Mouse (Mus musculus) E14TG2a.4 (cell line): ENCODE measurements around the gene Tshz2.

Experiments used
- H3K27me3 ChIP-seq: 2 replicates; pipeline ENCODE4 v1.6.1; 2014; ENCODE audit warnings: low read length, control low read depth; ENCODE audit not compliant: insufficient read depth
- H3K36me3 ChIP-seq: 2 replicates; pipeline ENCODE4 v1.6.1; 2014; ENCODE audit warnings: low read length, control low read depth; ENCODE audit not compliant: insufficient read depth
- H3K4me1 ChIP-seq: replicated peaks from 2 replicates; pipeline ENCODE4 v1.6.1; 2014; ENCODE audit warnings: low read depth, low read length, control low read depth
- H3K4me3 ChIP-seq: replicated peaks from 2 replicates; pipeline ENCODE4 v1.5.1; 2014; ENCODE audit warnings: mild to moderate bottlenecking, low read length
- H3K9me3 ChIP-seq: 2 replicates; pipeline ENCODE4 v1.6.1; 2014; ENCODE audit warnings: low read length, control low read depth
- CTCF ChIP-seq: conservative IDR thresholded peaks from 2 replicates; pipeline ENCODE4 v1.5.1; 2014; ENCODE audit warnings: low read length
- NANOG ChIP-seq: IDR thresholded peaks from 2 replicates; pipeline ENCODE4 v1.6.1; 2014; ENCODE audit warnings: borderline replicate concordance, low read length, mixed read lengths
- POU5F1 ChIP-seq: IDR thresholded peaks from 2 replicates; pipeline ENCODE4 v1.6.1; 2014; ENCODE audit warnings: low read length, borderline replicate concordance

Gene Tshz2

GRCm38 (mm10) chr2:169749331-169749945 is 116.6 kb downstream of the Tshz2 start:
- TF ChIP-seq NANOG, result no peak
- TF ChIP-seq CTCF, result no peak
- TF ChIP-seq POU5F1, result no peak
- Histone ChIP-seq H3K36me3 (no peaks in the 10 kb centered on the region), H3K4me1 (peaks cover 18% of the 10 kb centered on the region), H3K4me3 (no peak overlapping the region), H3K9me3 (peaks cover 8% of the 10 kb centered on the region), H3K27me3 (0 out of 2 replicates have a peak, but pooled peaks cover 1% of the 10 kb centered on the region)

- Histone ChIP-seq H3K4me3 (no peak overlapping the region), H3K36me3 (no peaks in the 10 kb centered on the region), H3K9me3 (peaks cover 8% of the 10 kb centered on the region), H3K27me3 (peaks cover 5% of the 10 kb centered on the region; the same call in 1 of the 2 replicates), H3K4me1 (peaks cover 18% of the 10 kb centered on the region)
- TF ChIP-seq POU5F1 (no peak), NANOG (no peak), CTCF (no peak)
Observed at GRCm38 (mm10) chr2:169750574-169751491, 118.0 kb downstream of the Tshz2 start.

DNA sequence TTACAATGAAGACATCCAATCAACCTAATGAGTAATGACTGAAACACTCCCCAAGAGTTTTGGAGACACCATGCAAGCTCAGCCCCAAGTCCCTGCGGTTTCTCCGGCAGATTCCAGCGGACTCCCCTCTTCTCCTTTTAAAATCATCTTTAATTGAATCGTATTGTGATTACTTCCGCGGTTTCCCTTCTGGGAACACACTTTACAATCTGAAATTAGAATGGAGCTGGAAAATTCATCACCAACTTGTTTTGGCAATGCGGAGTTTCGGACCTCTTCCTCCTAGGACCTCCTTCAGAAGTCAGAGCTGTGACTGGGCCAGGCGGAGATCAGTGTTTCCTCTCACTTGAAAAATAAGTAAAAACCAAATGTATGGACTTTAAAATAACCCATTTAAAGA is 119.3 kb downstream of the Tshz2 start:
- peaks cover 5% of the 10 kb centered on the region; the same call in 1 of the 2 replicates for H3K27me3 ChIP-seq
- no peak overlapping the region for H3K4me3 ChIP-seq
- H3K36me3 ChIP-seq, result no peaks in the 10 kb centered on the region
- no peak for TF ChIP-seq CTCF
- TF ChIP-seq NANOG, result no peak
- no peak for TF ChIP-seq POU5F1
- H3K9me3 ChIP-seq, result peaks cover 8% of the 10 kb centered on the region
- H3K4me1 ChIP-seq, result peaks cover 18% of the 10 kb centered on the region

GRCm38 (mm10) chr2:169753432-169753831 is 120.6 kb downstream of the Tshz2 start:
- Histone ChIP-seq H3K36me3 (no peaks in the 10 kb centered on the region), H3K9me3 (no peaks in the 10 kb centered on the region), H3K4me1 (peaks cover 18% of the 10 kb centered on the region), H3K4me3 (no peak overlapping the region), H3K27me3 (peaks cover 5% of the 10 kb centered on the region; the same call in 1 of the 2 replicates)
- TF ChIP-seq POU5F1 (no peak), CTCF (no peak), NANOG (no peak)

DNA sequence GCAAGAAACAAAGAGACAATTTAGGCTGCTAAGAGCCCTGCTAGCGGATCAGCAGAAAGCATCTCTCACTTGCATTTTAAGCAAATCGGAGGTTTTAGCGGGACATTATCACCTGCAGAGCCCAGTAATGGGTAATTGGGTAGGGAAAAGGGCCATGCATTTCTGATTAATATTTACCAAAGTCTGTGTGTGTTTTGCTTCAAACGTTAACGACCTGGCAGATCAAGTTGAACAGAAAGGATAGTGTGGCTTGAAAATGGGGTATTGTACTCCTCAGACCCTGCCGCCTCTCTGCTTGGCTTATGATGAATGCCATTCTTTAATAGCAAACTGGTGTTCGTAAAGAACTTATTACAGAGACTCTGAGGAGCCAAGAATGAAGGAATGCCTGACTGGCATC is 122.3 kb downstream of the Tshz2 start:
- H3K9me3 ChIP-seq, result no peaks in the 10 kb centered on the region
- H3K27me3 ChIP-seq, result peaks cover 5% of the 10 kb centered on the region; the same call in 1 of the 2 replicates
- TF ChIP-seq POU5F1 (no peak), CTCF (no peak), NANOG (no peak)
- H3K4me3 ChIP-seq, result no peak overlapping the region
- no peaks in the 10 kb centered on the region for H3K36me3 ChIP-seq
- peaks cover 18% of the 10 kb centered on the region for H3K4me1 ChIP-seq

DNA sequence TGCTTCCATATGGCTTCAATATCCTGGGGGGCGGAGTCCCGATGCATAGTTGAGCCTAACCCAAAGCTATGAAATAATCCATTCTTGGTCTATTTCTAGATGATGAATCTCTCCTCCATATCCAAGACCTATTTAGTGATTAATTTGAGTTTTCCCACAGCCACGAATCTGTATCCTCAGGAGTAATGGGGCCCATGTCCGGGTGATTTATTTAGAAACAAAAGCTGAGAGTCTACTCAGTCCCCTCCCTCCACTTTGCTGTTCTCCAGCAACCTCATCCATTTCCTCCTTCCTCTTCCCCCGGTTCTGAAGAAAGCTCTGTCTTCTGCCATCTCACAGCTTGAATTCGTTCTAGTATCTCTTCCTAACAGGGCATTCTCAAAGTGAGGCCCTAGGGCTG is 125.3 kb downstream of the Tshz2 start:
- Histone ChIP-seq H3K4me1 (peaks cover 13% of the 10 kb centered on the region), H3K4me3 (no peak overlapping the region), H3K9me3 (no peaks in the 10 kb centered on the region), H3K27me3 (peaks cover 5% of the 10 kb centered on the region; the same call in 1 of the 2 replicates), H3K36me3 (no peaks in the 10 kb centered on the region)
- TF ChIP-seq CTCF, result no peak
- no peak for TF ChIP-seq POU5F1

- Histone ChIP-seq H3K36me3 (no peaks in the 10 kb centered on the region), H3K4me1 (peaks cover 9% of the 10 kb centered on the region), H3K9me3 (no peaks in the 10 kb centered on the region), H3K27me3 (no peaks in the 10 kb centered on the region), H3K4me3 (no peak overlapping the region)
- TF ChIP-seq POU5F1 (no peak), CTCF (peak; percentile 82)
Observed at GRCm38 (mm10) chr2:169760117-169760516, 127.3 kb downstream of the Tshz2 start.

DNA sequence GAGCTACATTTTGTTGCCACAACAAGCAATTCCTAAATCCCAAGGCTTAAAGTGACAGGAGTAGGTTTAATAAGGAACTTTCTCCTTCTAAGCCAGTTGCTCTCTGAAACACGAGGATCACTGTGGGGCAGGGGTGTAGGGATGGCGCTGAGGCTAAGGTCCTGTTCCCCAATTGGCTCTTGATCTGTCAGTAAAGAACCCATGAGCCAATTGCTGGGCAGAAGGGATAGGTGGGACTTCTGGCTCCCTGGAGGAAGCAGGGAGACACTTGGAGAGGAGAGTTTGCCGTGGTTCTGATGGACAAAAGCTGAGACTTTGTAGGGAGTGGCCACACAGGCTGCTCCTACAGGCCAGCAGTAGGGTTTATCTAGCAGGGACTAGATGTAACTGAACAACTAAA is 128.9 kb downstream of the Tshz2 start:
- TF ChIP-seq NANOG, result no peak
- no peak for TF ChIP-seq CTCF
- TF ChIP-seq POU5F1, result no peak
- Histone ChIP-seq H3K4me3 (no peak overlapping the region), H3K4me1 (peaks cover 9% of the 10 kb centered on the region), H3K27me3 (no peaks in the 10 kb centered on the region), H3K9me3 (no peaks in the 10 kb centered on the region), H3K36me3 (no peaks in the 10 kb centered on the region)
